Mouse (Mus musculus): ENCODE results near the gene Gpha2. TPM values are rescaled to one million over a fixed set of nuclear protein-coding genes. Genes with fewer than 3 reads are reported as not detected.

Gpha2 gene
- polyA plus RNA-seq, 1 experiment = 0.16 TPM

DNA sequence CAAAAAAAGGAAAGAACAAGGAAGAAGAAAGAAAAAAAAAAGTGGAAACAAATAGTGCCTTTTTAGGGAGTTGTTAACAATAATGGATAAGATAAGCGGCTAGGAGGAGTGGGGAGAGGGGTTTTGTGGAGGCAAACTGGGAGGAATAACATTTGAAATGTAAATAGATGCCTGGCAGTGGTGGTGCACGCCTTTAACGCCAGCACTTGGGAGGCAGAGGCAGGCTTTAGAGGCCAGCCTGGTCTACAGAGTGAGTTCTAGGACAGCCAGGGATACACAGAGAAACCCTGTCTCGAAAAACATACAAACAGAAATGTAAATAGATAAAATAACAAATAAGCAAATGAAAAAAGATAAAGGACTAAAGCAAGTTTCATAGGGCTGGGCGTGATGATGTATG, 14.5 kb downstream of the Gpha2 start:
- Histone ChIP-seq H3K36me3 (ENCODE audit: control insufficient read depth, insufficient read depth, low read length) (no peaks in the 10 kb centered on the region), H3K4me3 (ENCODE audit: insufficient read depth, low read depth, low read length) (no peak overlapping the region), H3K27me3 (replicated peaks; ENCODE audit: control insufficient read depth, insufficient read depth, low read length) (no peaks in the 10 kb centered on the region), H3K27ac (ENCODE audit: insufficient read depth, low read depth, low read length) (peak overlapping the region; percentile 17; the same call in 1 of the 2 replicates), H3K4me1 (ENCODE audit: control insufficient read depth, insufficient read depth, low read length) (peaks cover 3% of the 10 kb centered on the region; the same call in 1 of the 2 replicates)
- DNase-seq = no peak
- TF ChIP-seq CTCF (conservative IDR thresholded peaks at IDR 0.05; ENCODE audit: insufficient read depth, insufficient read length, low read depth, low read length) (no peak), POLR2A (IDR thresholded peaks at IDR 0.05; ENCODE audit: low read depth, low read length) (no peak)
- 43% methylated on average over 5 of the region's 5 CpGs for WGBS

DNA sequence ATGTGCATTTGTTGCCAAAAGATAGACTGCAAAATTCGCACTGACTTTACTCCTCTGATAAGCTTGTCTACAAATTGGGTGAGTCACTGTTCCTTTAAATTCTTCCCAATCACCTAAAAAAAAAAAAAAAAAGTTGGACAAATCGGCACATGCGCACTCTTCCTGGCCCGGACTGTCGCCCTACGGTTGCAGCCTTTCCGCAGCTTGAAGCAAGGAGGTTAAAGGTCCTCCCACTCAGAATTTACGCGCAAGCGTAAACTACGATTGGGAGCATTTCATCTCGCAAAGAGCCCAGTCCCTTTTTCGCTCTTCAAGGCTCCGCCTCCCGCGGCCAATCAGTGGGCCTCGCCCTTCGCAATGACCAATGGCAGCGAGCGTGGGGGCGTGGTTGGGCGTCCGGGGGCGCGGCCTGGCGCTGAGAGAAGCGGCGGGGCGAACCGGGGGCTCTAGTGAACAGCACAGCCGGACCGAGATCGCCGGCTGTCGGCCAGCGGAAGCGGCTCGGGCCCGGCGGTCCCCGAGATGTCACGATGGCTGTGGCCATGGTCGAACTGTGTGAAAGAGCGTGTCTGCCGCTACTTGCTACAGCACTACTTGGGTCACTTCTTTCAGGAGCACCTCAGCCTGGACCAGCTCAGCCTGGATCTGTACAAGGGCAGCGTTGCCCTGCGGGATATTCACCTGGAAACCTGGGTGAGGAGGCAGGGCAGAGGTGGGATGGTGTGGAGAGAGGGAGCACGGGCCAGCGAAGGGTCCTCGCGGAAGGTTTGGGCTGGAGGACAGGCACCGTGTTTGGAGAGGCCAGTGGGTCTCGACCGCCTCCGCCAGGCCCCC, 15.3 kb downstream of the Gpha2 start, which contains the start of gene Atg2a:
Gene Atg2a, plus strand, starts transcription at position 395 of the 834 bp plus-strand sequence.
- Histone ChIP-seq H3K27me3 (replicated peaks; ENCODE audit: control insufficient read depth, insufficient read depth, low read length) (no peaks in the 10 kb centered on the region), H3K36me3 (ENCODE audit: control insufficient read depth, insufficient read depth, low read length) (no peaks in the 10 kb centered on the region), H3K4me3 (ENCODE audit: insufficient read depth, low read depth, low read length) (peak within 1 kb of the TSS; percentile 81), H3K27ac (ENCODE audit: insufficient read depth, low read depth, low read length) (peak within 1 kb of the TSS; percentile 79), H3K4me1 (ENCODE audit: control insufficient read depth, insufficient read depth, low read length) (peaks cover 3% of the 10 kb centered on the region; the same call in 1 of the 2 replicates)
- TF ChIP-seq POLR2A (IDR thresholded peaks at IDR 0.05; ENCODE audit: low read depth, low read length) (peak; percentile 63), CTCF (conservative IDR thresholded peaks at IDR 0.05; ENCODE audit: insufficient read depth, insufficient read length, low read depth, low read length) (no peak)
- DNase-seq = peak; percentile 99
- WGBS = under 1% methylated on average over 55 of the region's 55 CpGs

DNA sequence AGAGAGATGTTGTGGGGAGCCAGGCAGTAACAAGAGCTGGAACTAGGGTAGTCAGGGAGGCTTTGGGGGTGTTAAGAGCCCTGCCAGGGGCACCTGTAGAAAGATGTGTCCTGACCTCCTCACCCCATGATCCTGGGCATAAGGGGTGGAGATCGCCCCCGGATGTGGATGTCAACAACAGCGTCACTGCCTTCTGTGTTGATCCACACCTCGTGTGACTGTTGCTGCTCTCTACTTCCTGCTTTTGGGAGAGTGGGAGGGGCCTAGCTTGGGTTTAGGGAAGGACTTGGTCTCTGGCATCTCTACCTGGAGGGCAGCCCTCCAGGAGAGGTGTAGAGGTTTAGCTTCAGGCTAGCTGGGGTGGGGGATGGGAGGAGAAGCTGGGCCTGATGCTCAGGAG, 16.1 kb downstream of the Gpha2 start:
- TF ChIP-seq POLR2A (IDR thresholded peaks at IDR 0.05; ENCODE audit: low read depth, low read length) (no peak), CTCF (conservative IDR thresholded peaks at IDR 0.05; ENCODE audit: insufficient read depth, insufficient read length, low read depth, low read length) (no peak)
- 0% methylated on average over 4 of the region's 4 CpGs for WGBS
- DNase-seq = peak; percentile 73

DNA sequence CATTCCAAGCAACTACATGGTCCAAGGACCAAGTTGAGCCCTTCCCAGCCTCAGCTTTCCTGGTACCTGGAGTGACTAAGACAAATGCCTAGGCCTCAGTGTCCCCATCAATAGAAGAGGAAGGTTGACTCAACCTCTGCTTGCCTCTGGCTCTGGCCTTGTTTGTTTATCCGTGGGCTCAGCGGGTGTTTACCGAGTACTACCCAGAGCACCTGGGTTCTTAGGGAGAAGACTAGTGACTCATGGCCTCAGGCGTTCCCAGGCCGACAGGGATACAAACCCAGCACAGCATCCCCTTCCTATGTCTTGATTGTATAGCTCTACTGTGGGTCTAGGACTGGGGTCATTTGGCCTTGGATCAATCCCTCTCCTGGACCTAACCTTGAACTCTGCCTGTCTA, 17.0 kb downstream of the Gpha2 start:
- no peak overlapping the region for H3K4me3 ChIP-seq (ENCODE audit: insufficient read depth, low read depth, low read length)
- no peak for DNase-seq
- no peak overlapping the region for H3K27ac ChIP-seq (ENCODE audit: insufficient read depth, low read depth, low read length)
- H3K4me1 ChIP-seq (ENCODE audit: control insufficient read depth, insufficient read depth, low read length) = peaks cover 3% of the 10 kb centered on the region; the same call in 1 of the 2 replicates
- H3K27me3 ChIP-seq (replicated peaks; ENCODE audit: control insufficient read depth, insufficient read depth, low read length) = no peaks in the 10 kb centered on the region
- 90% methylated on average over 5 of the region's 5 CpGs for WGBS
- TF ChIP-seq CTCF (conservative IDR thresholded peaks at IDR 0.05; ENCODE audit: insufficient read depth, insufficient read length, low read depth, low read length) = no peak
- no peak for TF ChIP-seq POLR2A (IDR thresholded peaks at IDR 0.05; ENCODE audit: low read depth, low read length)
- H3K36me3 ChIP-seq (ENCODE audit: control insufficient read depth, insufficient read depth, low read length) = peaks cover 2% of the 10 kb centered on the region; the same call in 1 of the 2 replicates

More for the DNA sequence above, 16.1 kb downstream of the Gpha2 start:
- Histone ChIP-seq H3K27me3 (replicated peaks; ENCODE audit: control insufficient read depth, insufficient read depth, low read length) (no peaks in the 10 kb centered on the region), H3K4me3 (ENCODE audit: insufficient read depth, low read depth, low read length) (peak overlapping the region; percentile 81), H3K36me3 (ENCODE audit: control insufficient read depth, insufficient read depth, low read length) (peaks cover 2% of the 10 kb centered on the region; the same call in 1 of the 2 replicates), H3K27ac (ENCODE audit: insufficient read depth, low read depth, low read length) (peak overlapping the region; percentile 79; the same call in 1 of the 2 replicates), H3K4me1 (ENCODE audit: control insufficient read depth, insufficient read depth, low read length) (peaks cover 3% of the 10 kb centered on the region; the same call in 1 of the 2 replicates)

DNA sequence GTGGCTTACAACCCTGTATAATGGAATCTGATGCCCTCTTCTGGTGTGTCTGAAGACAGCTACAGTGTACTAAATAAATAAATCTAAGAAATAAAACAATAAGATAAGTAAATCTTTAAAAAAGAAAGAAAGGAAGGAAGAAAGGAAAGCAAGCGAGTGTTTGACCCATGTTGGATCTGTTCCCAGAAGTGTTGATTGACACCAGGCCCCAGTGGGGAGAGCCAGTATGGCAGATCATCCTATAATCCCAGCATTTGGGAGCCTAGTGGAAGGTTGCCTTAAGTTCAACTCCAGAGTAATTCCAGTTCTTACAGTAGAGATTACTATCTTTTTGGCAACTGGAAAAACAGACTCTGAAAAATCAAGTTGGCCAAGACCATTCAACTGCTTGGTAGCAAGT, 19.6 kb downstream of the Gpha2 start:
- peaks cover 2% of the 10 kb centered on the region; the same call in 1 of the 2 replicates for H3K36me3 ChIP-seq (ENCODE audit: control insufficient read depth, insufficient read depth, low read length)
- TF ChIP-seq CTCF (conservative IDR thresholded peaks at IDR 0.05; ENCODE audit: insufficient read depth, insufficient read length, low read depth, low read length) = no peak
- no peak for TF ChIP-seq POLR2A (IDR thresholded peaks at IDR 0.05; ENCODE audit: low read depth, low read length)
- H3K27me3 ChIP-seq (replicated peaks; ENCODE audit: control insufficient read depth, insufficient read depth, low read length) = no peaks in the 10 kb centered on the region
- H3K27ac ChIP-seq (ENCODE audit: insufficient read depth, low read depth, low read length) = no peak overlapping the region
- no peak for DNase-seq
- peaks cover 3% of the 10 kb centered on the region; the same call in 1 of the 2 replicates for H3K4me1 ChIP-seq (ENCODE audit: control insufficient read depth, insufficient read depth, low read length)
- no peak overlapping the region for H3K4me3 ChIP-seq (ENCODE audit: insufficient read depth, low read depth, low read length)
- 33% methylated on average over 1 of the region's 1 CpGs for WGBS

DNA sequence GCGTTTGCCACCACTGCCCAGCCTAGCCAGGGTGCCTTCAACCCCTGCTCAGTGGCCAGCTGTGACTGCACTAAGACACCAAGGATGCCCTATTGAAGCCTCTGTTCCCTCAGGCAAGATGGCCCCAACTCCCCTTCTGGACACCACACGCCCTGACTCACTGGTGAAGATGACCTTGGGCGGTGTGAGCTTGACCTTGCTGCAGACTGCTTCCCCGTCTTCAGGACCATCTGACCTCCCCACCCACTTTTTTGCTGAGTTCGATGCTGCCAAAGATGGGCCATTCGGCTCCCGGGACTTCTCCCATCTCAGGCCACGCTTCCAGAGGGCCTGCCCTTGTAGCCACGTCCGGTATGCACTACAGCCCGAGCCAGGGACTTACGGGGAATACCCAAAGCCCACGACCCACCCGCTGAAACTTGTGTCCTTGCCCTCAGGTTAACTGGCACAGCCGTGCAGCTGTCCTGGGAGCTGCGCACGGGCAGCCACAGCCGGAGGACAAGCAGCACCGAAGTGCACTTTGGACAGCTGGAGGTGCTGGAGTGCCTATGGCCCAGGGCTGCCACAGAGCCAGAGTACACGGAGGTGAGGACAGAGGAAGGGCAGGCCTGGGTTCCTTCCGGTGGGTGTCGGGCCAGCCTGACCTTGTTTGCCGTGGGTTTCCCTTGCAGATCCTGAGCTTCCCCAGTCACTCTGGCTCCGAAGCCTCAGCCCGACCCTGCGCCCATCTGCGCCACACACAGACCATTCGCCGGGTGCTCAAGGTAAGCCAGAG, 21.5 kb downstream of the Gpha2 start:
- 92% methylated on average over 29 of the region's 29 CpGs for WGBS
- H3K4me3 ChIP-seq (ENCODE audit: insufficient read depth, low read depth, low read length) = no peak overlapping the region
- H3K27me3 ChIP-seq (replicated peaks; ENCODE audit: control insufficient read depth, insufficient read depth, low read length) = no peaks in the 10 kb centered on the region
- H3K4me1 ChIP-seq (ENCODE audit: control insufficient read depth, insufficient read depth, low read length) = no peaks in the 10 kb centered on the region
- H3K27ac ChIP-seq (ENCODE audit: insufficient read depth, low read depth, low read length) = no peak overlapping the region
- DNase-seq = no peak
- peaks cover 5% of the 10 kb centered on the region; the same call in 1 of the 2 replicates for H3K36me3 ChIP-seq (ENCODE audit: control insufficient read depth, insufficient read depth, low read length)
- no peak for TF ChIP-seq POLR2A (IDR thresholded peaks at IDR 0.05; ENCODE audit: low read depth, low read length)
- TF ChIP-seq CTCF (conservative IDR thresholded peaks at IDR 0.05; ENCODE audit: insufficient read depth, insufficient read length, low read depth, low read length) = no peak
